Mouse (Mus musculus): ENCODE data around the gene Arhgap21. TPM values are rescaled to one million over a fixed set of nuclear protein-coding genes. Genes with fewer than 3 reads are reported as not detected.
A peak's percentile ranks its signal among the peaks of the same experiment; 100 is the strongest.

The Arhgap21 gene
- polyA plus RNA-seq, 1 experiment from 2014 or later, result 27.4 TPM

DNA sequence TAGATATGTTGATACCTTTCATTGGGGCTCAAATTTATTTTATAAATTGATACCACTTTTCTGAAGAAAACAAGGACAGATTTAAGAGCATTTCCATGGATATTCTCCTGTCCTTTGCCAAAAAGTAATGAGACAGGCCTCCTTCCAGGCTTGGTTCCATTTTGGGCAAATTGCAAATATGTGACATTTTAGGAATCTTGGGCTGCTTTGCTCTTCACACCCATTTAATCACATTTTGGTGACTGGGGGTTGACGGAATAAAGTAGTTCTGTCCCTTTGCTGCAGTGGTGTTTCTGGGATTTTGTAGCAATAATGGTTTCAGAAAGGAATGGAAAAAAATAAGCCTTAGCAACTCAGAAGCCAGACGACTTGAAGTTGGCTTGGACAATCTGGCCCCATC is 26.9 kb upstream of the Arhgap21 start:
- Histone ChIP-seq H3K27me3 (ENCODE audit: control insufficient read depth, insufficient read depth, low read length) (no peaks in the 10 kb centered on the region), H3K4me1 (ENCODE audit: control insufficient read depth in 2 of 2, insufficient read depth in 2 of 2, low read length in 2 of 2) (peaks cover 4 to 5% of the 10 kb centered on the region in 2 experiments; a peak in 3 of 4 replicates), H3K27ac (replicated peaks in 1 of 2; ENCODE audit: control insufficient read depth in 1 of 2, insufficient read depth in 1 of 2, low read depth in 2 of 2, low read length in 2 of 2) (no peak overlapping the region), H3K4me2 (ENCODE audit: low read length) (no peak overlapping the region), H3K9me3 (ENCODE audit: control insufficient read depth, low read length) (0 out of 2 replicates have a peak, but pooled peaks cover 3% of the 10 kb centered on the region), H3K4me3 (ENCODE audit: control insufficient read depth in 1 of 2, insufficient read depth in 1 of 2, low read depth in 1 of 2, low read length in 2 of 2) (no peak overlapping the region), H3K36me3 (ENCODE audit: control insufficient read depth, insufficient read depth, low read length) (no peaks in the 10 kb centered on the region), H3K9ac (ENCODE audit: low read length) (no peak overlapping the region)
- ATAC-seq (ENCODE audit: insufficient number of reproducible peaks, insufficient read depth, low FRiP score, low read depth), result no peak
- 89% methylated on average over 2 of the region's 2 CpGs for WGBS

DNA sequence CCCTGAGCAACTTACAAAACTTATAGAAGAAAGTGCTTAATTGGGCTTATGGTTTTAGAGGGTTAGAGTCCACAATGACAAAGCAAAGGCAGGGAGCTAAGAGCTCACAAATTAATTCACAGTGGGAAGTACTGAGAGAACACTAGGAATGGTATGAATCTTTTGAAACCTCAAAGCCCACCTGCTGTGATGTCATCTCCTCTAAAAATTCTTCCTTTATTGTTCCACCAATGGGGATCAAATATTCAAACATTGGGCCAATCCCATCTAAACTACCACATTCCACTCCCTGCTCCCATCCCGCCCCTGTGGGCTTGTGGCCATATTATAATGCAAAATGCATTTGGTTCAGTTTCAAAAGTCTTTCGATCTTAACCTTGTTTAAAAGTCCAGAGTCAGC is 22.8 kb upstream of the Arhgap21 start:
- no peak overlapping the region for H3K27ac ChIP-seq (replicated peaks in 1 of 2; ENCODE audit: control insufficient read depth in 1 of 2, insufficient read depth in 1 of 2, low read depth in 2 of 2, low read length in 2 of 2)
- 94% methylated on average over 2 of the region's 2 CpGs for WGBS

DNA sequence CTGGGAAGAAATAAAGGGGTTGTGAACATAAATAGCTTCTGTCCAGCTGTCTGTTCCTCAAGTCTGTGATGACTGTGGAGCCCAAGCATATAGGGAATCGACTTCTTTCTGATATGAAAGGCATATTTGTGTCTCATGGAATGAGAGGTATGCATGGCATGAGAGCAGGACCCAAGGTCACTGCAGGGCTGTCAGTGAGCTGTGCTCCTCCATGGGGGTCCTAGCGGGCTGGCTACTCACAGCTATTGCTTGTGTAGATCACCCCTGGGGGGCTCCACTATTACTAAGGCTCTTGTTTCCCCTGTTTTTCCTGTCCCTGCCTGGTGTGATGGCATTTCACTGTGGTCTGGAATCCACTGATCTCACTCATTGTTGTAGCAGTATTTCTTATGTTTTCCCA is 22.2 kb upstream of the Arhgap21 start:
- no peak for ATAC-seq (ENCODE audit: insufficient number of reproducible peaks, insufficient read depth, low FRiP score, low read depth)
- WGBS, result 21% methylated on average over 2 of the region's 2 CpGs
- Histone ChIP-seq H3K27ac (replicated peaks in 1 of 2; ENCODE audit: control insufficient read depth in 1 of 2, insufficient read depth in 1 of 2, low read depth in 2 of 2, low read length in 2 of 2) (0 out of 4 replicates have a peak overlapping the region, but pooled peaks of 1 of the 2 experiments have one; percentile 29), H3K27me3 (ENCODE audit: control insufficient read depth, insufficient read depth, low read length) (no peaks in the 10 kb centered on the region), H3K4me3 (ENCODE audit: control insufficient read depth in 1 of 2, insufficient read depth in 1 of 2, low read depth in 1 of 2, low read length in 2 of 2) (no peak overlapping the region), H3K36me3 (ENCODE audit: control insufficient read depth, insufficient read depth, low read length) (no peaks in the 10 kb centered on the region), H3K4me1 (ENCODE audit: control insufficient read depth in 2 of 2, insufficient read depth in 2 of 2, low read length in 2 of 2) (peaks cover 10 to 15% of the 10 kb centered on the region in 2 experiments; a peak in 3 of 4 replicates), H3K4me2 (ENCODE audit: low read length) (no peak overlapping the region), H3K9ac (ENCODE audit: low read length) (no peak overlapping the region), H3K9me3 (ENCODE audit: control insufficient read depth, low read length) (0 out of 2 replicates have a peak, but pooled peaks cover 3% of the 10 kb centered on the region)

More for the DNA sequence above, 22.8 kb upstream of the Arhgap21 start:
- Histone ChIP-seq H3K27me3 (ENCODE audit: control insufficient read depth, insufficient read depth, low read length) (no peaks in the 10 kb centered on the region), H3K9me3 (ENCODE audit: control insufficient read depth, low read length) (0 out of 2 replicates have a peak, but pooled peaks cover 3% of the 10 kb centered on the region), H3K4me1 (ENCODE audit: control insufficient read depth in 2 of 2, insufficient read depth in 2 of 2, low read length in 2 of 2) (peaks cover 10 to 15% of the 10 kb centered on the region in 2 experiments; a peak in 3 of 4 replicates), H3K36me3 (ENCODE audit: control insufficient read depth, insufficient read depth, low read length) (no peaks in the 10 kb centered on the region), H3K4me2 (ENCODE audit: low read length) (no peak overlapping the region), H3K4me3 (ENCODE audit: control insufficient read depth in 1 of 2, insufficient read depth in 1 of 2, low read depth in 1 of 2, low read length in 2 of 2) (no peak overlapping the region), H3K9ac (ENCODE audit: low read length) (no peak overlapping the region)
- no peak for ATAC-seq (ENCODE audit: insufficient number of reproducible peaks, insufficient read depth, low FRiP score, low read depth)

DNA sequence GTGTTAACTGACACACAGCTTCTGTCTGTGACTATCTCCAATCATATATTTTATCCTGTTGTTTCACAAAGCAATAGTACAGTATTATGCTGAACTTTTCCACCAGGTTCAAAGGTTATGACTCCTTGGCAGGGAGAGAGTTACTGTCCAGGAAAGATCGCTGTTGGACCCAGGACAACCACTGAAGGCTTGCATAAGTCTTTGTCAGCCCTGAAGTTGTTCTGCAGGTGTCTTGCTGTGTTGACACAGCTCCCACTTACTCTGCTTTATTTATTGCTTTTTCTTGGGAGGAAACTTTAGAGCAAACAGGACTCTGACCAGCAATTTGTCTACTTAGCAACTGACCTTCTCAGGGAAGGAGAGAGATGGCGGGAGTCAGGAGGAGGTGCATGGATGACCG is 21.4 kb upstream of the Arhgap21 start:
- H3K27me3 ChIP-seq (ENCODE audit: control insufficient read depth, insufficient read depth, low read length), result no peaks in the 10 kb centered on the region
- WGBS, result 83% methylated on average over 3 of the region's 3 CpGs
- peaks cover 10 to 15% of the 10 kb centered on the region in 2 experiments; a peak in 3 of 4 replicates for H3K4me1 ChIP-seq (ENCODE audit: control insufficient read depth in 2 of 2, insufficient read depth in 2 of 2, low read length in 2 of 2)
- H3K27ac ChIP-seq (replicated peaks in 1 of 2; ENCODE audit: control insufficient read depth in 1 of 2, insufficient read depth in 1 of 2, low read depth in 2 of 2, low read length in 2 of 2), result no peak overlapping the region
- no peak for ATAC-seq (ENCODE audit: insufficient number of reproducible peaks, insufficient read depth, low FRiP score, low read depth)
- no peak overlapping the region for H3K4me2 ChIP-seq (ENCODE audit: low read length)
- H3K36me3 ChIP-seq (ENCODE audit: control insufficient read depth, insufficient read depth, low read length), result no peaks in the 10 kb centered on the region
- no peak overlapping the region for H3K4me3 ChIP-seq (ENCODE audit: control insufficient read depth in 1 of 2, insufficient read depth in 1 of 2, low read depth in 1 of 2, low read length in 2 of 2)
- H3K9me3 ChIP-seq (ENCODE audit: control insufficient read depth, low read length), result 0 out of 2 replicates have a peak, but pooled peaks cover 3% of the 10 kb centered on the region
- no peak overlapping the region for H3K9ac ChIP-seq (ENCODE audit: low read length)

DNA sequence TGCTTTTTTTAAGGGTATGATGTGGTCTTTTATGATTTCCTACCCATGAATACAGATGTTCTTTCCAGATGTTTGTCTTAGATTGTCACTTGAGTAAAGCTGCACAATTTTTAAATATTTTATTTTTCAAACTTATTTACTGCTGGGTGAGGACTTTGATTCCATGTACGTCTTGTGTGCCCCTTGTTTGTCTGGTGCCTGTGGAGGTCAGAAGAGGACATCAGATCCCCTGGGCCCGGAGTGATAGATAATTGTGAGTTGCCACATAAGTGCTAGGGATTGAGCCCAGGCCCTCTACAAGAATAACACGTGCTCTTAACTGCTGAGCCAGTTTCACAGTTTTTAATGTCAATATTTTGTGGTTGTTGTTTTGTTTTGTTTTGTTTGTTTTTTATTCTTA is 19.1 kb upstream of the Arhgap21 start:
- H3K9ac ChIP-seq (ENCODE audit: low read length), result no peak overlapping the region
- 0 out of 2 replicates have a peak, but pooled peaks cover 3% of the 10 kb centered on the region for H3K9me3 ChIP-seq (ENCODE audit: control insufficient read depth, low read length)
- no peak overlapping the region for H3K4me2 ChIP-seq (ENCODE audit: low read length)
- no peaks in the 10 kb centered on the region for H3K27me3 ChIP-seq (ENCODE audit: control insufficient read depth, insufficient read depth, low read length)
- peaks cover 10 to 15% of the 10 kb centered on the region in 2 experiments; a peak in 3 of 4 replicates for H3K4me1 ChIP-seq (ENCODE audit: control insufficient read depth in 2 of 2, insufficient read depth in 2 of 2, low read length in 2 of 2)
- WGBS, result 25% methylated on average over 3 of the region's 3 CpGs
- ATAC-seq (ENCODE audit: insufficient number of reproducible peaks, insufficient read depth, low FRiP score, low read depth), result no peak
- no peaks in the 10 kb centered on the region for H3K36me3 ChIP-seq (ENCODE audit: control insufficient read depth, insufficient read depth, low read length)
- no peak overlapping the region for H3K27ac ChIP-seq (replicated peaks in 1 of 2; ENCODE audit: control insufficient read depth in 1 of 2, insufficient read depth in 1 of 2, low read depth in 2 of 2, low read length in 2 of 2)
- H3K4me3 ChIP-seq (ENCODE audit: control insufficient read depth in 1 of 2, insufficient read depth in 1 of 2, low read depth in 1 of 2, low read length in 2 of 2), result no peak overlapping the region

DNA sequence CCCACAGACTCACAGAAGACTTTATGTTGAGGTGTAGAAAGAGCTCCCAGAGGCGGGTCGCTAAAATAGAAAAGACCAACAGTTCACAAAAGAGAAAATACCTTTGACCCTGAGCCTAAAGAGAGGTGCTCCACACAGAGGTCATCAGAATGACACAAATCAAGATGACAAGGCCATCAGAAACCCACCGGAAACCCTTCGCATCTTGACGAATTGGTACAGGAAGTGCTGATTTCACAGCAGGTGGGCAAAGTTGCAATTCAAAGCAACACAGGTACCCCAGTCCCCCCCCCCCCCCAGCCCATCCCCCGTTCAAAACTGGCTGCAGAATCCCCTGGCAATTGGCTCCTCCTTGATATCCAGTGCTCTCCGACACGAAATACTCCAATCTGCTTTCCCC is 10.0 kb upstream of the Arhgap21 start:
- no peak overlapping the region for H3K4me2 ChIP-seq (ENCODE audit: low read length)
- H3K9me3 ChIP-seq (ENCODE audit: control insufficient read depth, low read length), result no peaks in the 10 kb centered on the region
- no peak for ATAC-seq (ENCODE audit: insufficient number of reproducible peaks, insufficient read depth, low FRiP score, low read depth)
- no peak overlapping the region for H3K9ac ChIP-seq (ENCODE audit: low read length)
- H3K4me3 ChIP-seq (ENCODE audit: control insufficient read depth in 1 of 2, insufficient read depth in 1 of 2, low read depth in 1 of 2, low read length in 2 of 2), result no peak overlapping the region
- H3K27ac ChIP-seq (replicated peaks in 1 of 2; ENCODE audit: control insufficient read depth in 1 of 2, insufficient read depth in 1 of 2, low read depth in 2 of 2, low read length in 2 of 2), result no peak overlapping the region
- WGBS, result 61% methylated on average over 8 of the region's 8 CpGs
- no peaks in the 10 kb centered on the region for H3K36me3 ChIP-seq (ENCODE audit: control insufficient read depth, insufficient read depth, low read length)
- H3K4me1 ChIP-seq (ENCODE audit: control insufficient read depth in 2 of 2, insufficient read depth in 2 of 2, low read length in 2 of 2), result no peaks in the 10 kb centered on the region
- H3K27me3 ChIP-seq (ENCODE audit: control insufficient read depth, insufficient read depth, low read length), result no peaks in the 10 kb centered on the region

DNA sequence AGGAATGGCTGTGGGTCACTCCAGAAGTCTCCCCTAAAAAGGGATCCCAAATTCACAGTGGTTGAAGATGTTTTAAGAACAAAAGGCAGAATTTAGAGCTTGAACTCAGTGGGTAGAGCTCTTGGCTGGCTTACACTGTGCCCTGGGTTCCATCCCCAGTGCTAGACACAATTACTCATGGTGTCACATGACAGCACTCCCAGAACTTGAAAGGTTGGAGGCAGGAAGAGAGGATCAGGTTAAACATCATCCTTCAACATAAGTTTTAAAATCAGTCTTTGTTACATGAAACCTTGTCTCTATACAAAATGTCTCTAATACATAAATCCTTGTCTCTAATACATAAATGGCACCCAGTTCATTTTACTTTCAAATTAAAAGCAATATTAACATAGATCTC is 8.4 kb upstream of the Arhgap21 start:
- Histone ChIP-seq H3K9me3 (ENCODE audit: control insufficient read depth, low read length) (no peaks in the 10 kb centered on the region), H3K27ac (replicated peaks in 1 of 2; ENCODE audit: control insufficient read depth in 1 of 2, insufficient read depth in 1 of 2, low read depth in 2 of 2, low read length in 2 of 2) (no peak overlapping the region)
- no peak for ATAC-seq (ENCODE audit: insufficient number of reproducible peaks, insufficient read depth, low FRiP score, low read depth)

DNA sequence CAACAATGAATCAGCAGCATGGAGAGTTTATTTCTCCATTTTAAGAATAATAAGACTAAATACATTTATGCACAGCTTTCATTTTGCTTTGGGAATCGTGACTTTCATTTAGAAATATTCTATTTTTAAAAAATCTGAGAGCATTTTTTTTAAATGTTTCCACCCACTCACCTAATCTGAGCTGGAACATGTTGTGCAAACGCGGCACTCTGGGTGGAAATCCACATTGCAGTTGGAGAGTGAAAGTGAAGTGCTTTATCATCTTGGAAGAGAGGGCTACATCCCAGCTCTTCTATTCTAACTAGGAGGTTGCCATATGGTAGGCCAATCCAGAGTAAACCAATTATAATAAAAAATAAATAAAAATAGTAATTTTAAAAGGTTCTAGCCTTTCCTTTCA is 4.8 kb upstream of the Arhgap21 start:
- no peaks in the 10 kb centered on the region for H3K36me3 ChIP-seq (ENCODE audit: control insufficient read depth, insufficient read depth, low read length)
- no peak for ATAC-seq (ENCODE audit: insufficient number of reproducible peaks, insufficient read depth, low FRiP score, low read depth)
- WGBS, result 43% methylated on average over 3 of the region's 3 CpGs
- peaks cover 4 to 17% of the 10 kb centered on the region in 2 experiments; a peak in 3 of 4 replicates for H3K4me1 ChIP-seq (ENCODE audit: control insufficient read depth in 2 of 2, insufficient read depth in 2 of 2, low read length in 2 of 2)
- H3K9me3 ChIP-seq (ENCODE audit: control insufficient read depth, low read length), result no peaks in the 10 kb centered on the region
- H3K27ac ChIP-seq (replicated peaks in 1 of 2; ENCODE audit: control insufficient read depth in 1 of 2, insufficient read depth in 1 of 2, low read depth in 2 of 2, low read length in 2 of 2), result no peak overlapping the region
- no peak overlapping the region for H3K4me3 ChIP-seq (ENCODE audit: control insufficient read depth in 1 of 2, insufficient read depth in 1 of 2, low read depth in 1 of 2, low read length in 2 of 2)
- no peak overlapping the region for H3K9ac ChIP-seq (ENCODE audit: low read length)
- H3K27me3 ChIP-seq (ENCODE audit: control insufficient read depth, insufficient read depth, low read length), result no peaks in the 10 kb centered on the region
- no peak overlapping the region for H3K4me2 ChIP-seq (ENCODE audit: low read length)

More for the DNA sequence above, 8.4 kb upstream of the Arhgap21 start:
- H3K4me3 ChIP-seq (ENCODE audit: control insufficient read depth in 1 of 2, insufficient read depth in 1 of 2, low read depth in 1 of 2, low read length in 2 of 2), result no peak overlapping the region
- H3K27me3 ChIP-seq (ENCODE audit: control insufficient read depth, insufficient read depth, low read length), result no peaks in the 10 kb centered on the region
- no peak overlapping the region for H3K4me2 ChIP-seq (ENCODE audit: low read length)
- H3K36me3 ChIP-seq (ENCODE audit: control insufficient read depth, insufficient read depth, low read length), result no peaks in the 10 kb centered on the region
- H3K4me1 ChIP-seq (ENCODE audit: control insufficient read depth in 2 of 2, insufficient read depth in 2 of 2, low read length in 2 of 2), result no peaks in the 10 kb centered on the region
- no peak overlapping the region for H3K9ac ChIP-seq (ENCODE audit: low read length)

All from heart, embryonic 14.5 days (tissue).